Mouse (Mus musculus) right cerebral cortex, postnatal 36 days (tissue): ENCODE results near the gene Ttc4.

ENCODE experiments used
- DNase-seq, 2 experiments: peaks; one replicate each; pipeline ENCODE4 v3.0.0; 2022; ENCODE audit warnings: low spot score in 2 of 2, mixed read lengths in 1 of 2

The Ttc4 gene

DNA sequence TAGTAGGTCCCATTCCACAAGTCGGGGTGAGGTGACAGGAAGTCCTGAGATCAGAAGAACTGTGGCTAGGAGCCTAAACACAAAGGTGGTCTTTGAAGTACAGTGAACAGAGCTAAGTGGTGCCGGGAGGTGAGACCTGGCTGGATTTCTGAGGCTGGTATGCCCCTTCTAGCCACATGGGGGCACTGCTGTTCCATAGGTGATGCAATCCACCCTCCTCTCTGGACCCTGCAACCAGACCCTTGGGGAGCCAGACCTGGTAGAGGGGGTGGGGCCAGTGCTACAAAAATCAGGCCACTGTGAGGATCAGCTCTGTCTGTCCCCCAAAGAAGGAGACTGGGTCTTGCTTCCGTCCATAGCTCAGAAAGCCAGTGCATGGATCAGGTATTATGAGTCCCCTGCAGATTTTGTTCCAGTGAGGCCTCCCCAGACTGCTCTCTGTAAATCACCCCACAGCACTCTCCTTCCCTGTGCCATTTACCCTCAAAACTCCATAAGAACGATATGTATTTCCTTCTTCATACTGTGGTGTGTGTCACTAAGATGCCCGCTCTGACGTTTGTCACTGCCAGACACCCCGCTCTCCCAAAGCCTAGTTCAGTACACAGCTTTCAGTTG, 64.5 kb downstream of the Ttc4 start:
- DNase-seq, result peak in 1 of 2 experiments; percentile 35

DNA sequence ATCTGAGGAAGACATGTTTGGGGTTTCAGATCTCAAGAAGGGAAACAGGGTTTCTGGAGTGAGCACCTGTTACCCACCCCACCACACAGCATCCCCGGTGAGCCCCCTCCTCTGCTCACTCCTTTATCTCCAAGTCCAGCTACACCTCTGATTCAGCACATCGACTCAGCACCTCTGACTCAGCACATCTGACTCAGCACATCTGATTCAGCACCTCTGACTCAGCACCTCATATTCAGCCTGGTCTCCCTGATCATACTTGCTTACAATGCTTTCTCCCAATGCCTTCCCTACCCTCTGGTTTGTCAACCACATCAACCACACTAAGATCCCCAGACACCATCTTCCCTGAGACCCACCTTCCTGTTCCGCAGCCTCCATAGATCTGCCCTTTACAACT, 65.2 kb downstream of the Ttc4 start:
- no peak for DNase-seq

DNA sequence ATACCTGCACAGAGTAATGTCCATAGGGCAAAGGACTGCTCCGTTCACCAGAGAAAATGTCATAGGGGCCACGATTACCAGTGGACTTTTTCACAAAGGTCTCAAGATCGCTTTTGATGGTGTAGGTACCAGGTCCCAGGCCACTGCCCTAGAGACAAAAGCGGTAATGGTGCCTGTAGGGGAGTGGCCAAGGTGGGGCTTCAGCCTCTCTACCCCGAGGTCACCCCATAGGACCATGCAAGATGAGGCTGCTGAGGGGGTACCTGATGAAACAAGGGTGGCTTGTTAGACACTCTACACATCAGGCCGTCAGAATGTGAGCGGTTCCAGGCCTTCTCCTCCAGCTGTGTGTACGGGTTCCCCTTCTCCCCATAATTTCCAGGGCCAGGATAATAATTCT, 65.6 kb downstream of the Ttc4 start:
- DNase-seq, result no peak
